Mouse (Mus musculus): Measurements from ENCODE around the gene Olfr95.
"Not testable (repeated sequence)": the region's sequence is repeated elsewhere in the genome, so short reads cannot be mapped to it uniquely, and the experiment has no call there.

Olfr95 gene

GRCm38 (mm10) chr17:37213018-37213417 lies at the start of gene Olfr95:
Gene Olfr95 (minus strand): TSS chr17:37213118.
- no peak for DNase-seq (ENCODE audit: low read depth, low spot score)

- peak; percentile 59 for DNase-seq (ENCODE audit: low read depth, low spot score)
These were observed 37.6 kb upstream of the Olfr95 start for GRCm38 (mm10) chr17:37250544-37250943.

DNA sequence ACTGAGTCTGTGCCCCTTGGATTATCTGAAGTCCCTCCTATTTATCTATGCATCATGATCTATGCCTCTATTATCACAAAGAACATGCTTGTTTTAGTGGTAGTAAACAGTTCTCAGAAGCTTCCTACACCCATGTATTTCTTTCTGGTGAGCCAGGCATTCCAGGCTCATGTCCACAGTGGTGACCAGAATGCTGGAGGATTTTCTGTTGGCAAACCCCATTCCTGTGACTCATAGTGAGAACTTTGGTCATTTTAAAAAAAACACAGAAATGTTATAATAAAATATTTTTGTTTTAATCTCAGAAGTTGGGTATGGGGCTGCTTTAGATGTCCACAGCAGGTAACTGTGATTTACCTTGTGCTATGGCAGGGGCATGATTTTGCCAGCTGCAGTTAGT lies 36.5 kb upstream of the Olfr95 start:
- peak; percentile 73 for DNase-seq (ENCODE audit: low read depth, low spot score)

GRCm38 (mm10) chr17:37246715-37247114 lies 33.8 kb upstream of the Olfr95 start:
- peak; percentile 60 for DNase-seq (ENCODE audit: low read depth, low spot score)

- no peak for DNase-seq (ENCODE audit: low read depth, low spot score)
These were observed 29.3 kb upstream of the Olfr95 start for GRCm38 (mm10) chr17:37242198-37242597.

- DNase-seq (ENCODE audit: low read depth, low spot score), result not testable (repeated sequence)
These were observed 24.3 kb upstream of the Olfr95 start, which contains the start of gene Olfr97 for GRCm38 (mm10) chr17:37237230-37237629. Gene Olfr97 (minus strand): TSS chr17:37237330.

GRCm38 (mm10) chr17:37221879-37222278 lies 9.0 kb upstream of the Olfr95 start:
- DNase-seq (ENCODE audit: low read depth, low spot score), result peak; percentile 59

- no peak for DNase-seq (ENCODE audit: low read depth, low spot score)
These were observed 6.9 kb upstream of the Olfr95 start, which contains the start of gene Olfr96 for GRCm38 (mm10) chr17:37219846-37220245. Gene Olfr96 (plus strand): TSS chr17:37220146.

DNA sequence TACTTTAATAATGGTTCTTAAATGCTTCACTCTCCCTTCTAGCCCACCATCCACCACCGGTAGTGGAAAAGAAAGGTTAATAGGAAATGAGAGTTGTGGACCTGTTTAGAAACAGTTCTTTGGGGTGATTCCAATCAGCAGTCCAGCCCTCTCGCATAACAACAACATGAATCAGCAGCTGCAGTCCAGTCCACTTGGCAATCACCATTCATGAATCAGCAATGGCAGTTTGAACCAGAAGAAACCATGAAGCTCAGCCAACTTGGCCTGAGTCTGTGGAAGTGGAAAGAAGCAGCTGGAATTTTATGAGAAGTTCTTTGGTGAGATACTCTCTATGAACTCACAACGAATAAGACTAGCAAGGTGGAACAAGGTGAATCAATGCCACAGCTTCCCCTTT lies 5.6 kb upstream of the Olfr95 start:
- DNase-seq (ENCODE audit: low read depth, low spot score), result peak; percentile 96

DNA sequence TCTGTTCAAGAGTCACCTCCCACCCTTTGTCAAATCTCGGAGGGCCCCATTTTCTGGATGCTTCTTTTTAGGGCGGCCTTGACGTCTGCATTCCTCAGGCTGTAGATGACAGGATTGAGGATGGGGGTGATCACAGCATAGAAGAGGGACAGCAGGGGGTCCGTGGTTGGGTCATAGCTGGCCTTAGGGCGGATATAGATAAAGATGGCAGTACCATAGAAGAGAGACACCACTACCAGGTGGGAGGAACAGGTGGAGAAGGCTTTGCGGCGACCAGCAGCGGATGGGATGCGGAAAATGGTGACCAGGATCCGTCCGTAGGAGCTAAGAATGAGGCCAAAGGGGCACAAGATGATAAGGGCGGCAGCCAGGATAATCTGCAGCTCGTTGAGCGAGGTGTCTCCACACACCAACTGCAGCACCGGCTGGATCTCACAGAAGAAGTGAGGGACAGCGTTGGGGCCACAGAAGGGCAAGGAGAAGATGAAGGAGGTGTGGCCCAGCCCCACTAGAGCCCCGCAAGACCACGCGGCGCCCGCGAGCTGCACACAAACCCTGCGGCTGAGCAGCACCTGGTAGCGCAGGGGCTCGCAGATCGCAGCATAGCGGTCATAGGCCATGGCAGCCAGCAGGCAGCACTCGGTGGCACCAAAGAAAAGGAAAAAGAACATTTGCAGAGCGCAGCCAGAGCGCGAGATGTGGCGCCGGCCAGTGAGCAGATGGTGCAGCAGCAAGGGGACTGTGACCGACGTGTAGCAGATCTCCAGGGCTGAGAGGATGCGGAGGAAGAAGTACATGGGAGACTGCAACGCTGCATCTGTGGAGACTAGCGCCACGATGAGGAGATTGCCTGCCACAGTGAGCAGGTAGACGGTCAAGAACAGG lies 1.8 kb downstream of the Olfr95 start:
- DNase-seq (ENCODE audit: low read depth, low spot score), result no peak

DNA sequence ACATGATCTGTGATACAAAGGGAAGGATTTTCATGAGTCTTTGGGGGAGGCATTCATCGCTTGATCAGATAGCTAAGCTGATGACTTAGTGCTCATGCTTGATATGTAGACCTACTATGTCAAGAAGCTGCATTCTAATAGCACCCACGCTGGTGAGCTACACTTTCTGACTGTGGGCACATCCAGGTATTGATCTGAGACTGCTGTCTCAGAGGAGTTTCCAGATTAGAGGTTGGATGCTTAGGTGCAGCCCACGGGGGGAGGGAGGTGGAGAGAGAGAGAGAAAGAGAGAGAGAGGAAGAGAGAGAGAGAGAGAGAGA lies 9.0 kb downstream of the Olfr95 start:
- DNase-seq (ENCODE audit: low read depth, low spot score), result no peak

GRCm38 (mm10) chr17:37203206-37203916 lies 9.6 kb downstream of the Olfr95 start:
- DNase-seq (ENCODE audit: low read depth, low spot score), result peak; percentile 94

DNA sequence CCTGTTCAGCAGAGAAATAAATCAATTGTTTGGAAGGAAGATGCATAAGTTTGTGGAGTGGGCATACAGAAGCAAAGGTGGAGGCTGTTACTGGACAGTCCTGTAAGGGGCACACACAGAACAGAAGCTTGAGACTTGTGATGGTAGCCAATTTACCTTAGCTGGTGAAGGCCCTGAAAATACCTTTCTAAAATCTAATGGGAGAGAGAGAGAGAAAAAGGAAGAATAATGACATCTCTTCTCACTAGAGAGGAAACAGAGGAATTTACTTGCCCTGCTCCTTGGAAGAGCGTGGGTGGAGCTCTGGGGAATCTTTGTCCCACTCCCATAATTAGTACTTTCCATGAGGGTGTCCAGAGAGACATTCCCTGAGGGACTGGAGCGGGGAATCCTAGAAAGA lies 12.0 kb downstream of the Olfr95 start, which contains the start of gene Olfr94:
Gene Olfr94, minus strand, starts transcription at position 101 of the 400 bp plus-strand sequence.
- DNase-seq (ENCODE audit: low read depth, low spot score), result no peak

GRCm38 (mm10) chr17:37196845-37197724 lies 15.8 kb downstream of the Olfr95 start:
- no peak for DNase-seq (ENCODE audit: low read depth, low spot score)

DNA sequence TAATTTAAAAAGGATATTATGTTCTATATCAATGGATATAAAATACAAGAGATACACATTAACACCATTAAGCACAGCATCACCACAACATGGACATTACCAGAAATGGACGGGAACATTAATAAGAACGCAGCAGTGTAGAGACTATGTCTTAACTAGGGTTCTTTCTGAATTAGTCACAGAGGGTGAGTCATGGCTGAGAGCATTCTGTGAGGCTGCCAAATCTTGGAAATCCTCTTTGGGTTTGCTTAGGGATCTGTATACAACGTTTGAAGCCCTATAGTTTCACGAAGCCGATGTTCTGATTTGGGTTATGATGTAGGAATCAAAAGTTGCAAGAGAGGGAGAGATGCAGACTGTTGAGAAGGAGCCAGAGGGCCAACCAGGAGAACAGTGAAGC lies 18.1 kb downstream of the Olfr95 start:
- peak; percentile 97 for DNase-seq (ENCODE audit: low read depth, low spot score)

DNA sequence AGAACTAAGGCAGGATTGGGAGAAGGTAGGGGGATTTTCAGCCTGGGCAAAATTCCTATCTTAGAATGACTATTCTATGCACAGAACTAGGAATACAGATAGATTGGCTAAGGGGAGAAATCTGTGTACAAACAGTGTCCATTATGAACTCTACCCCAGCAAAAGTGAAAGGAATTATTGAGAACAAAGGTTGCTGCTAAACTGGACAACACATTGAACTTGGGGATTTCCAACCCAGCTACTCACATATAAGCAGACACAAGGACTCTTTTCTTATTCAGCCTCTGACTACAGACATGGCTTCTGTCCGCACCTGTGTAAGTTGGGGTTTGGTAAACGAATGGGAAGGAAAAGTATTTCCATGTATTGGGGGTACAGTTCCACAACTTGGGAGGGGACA lies 19.3 kb downstream of the Olfr95 start, which contains the start of gene Ubd:
Gene Ubd, plus strand, starts transcription at position 237 of the 400 bp plus-strand sequence.
- peak; percentile 51 for DNase-seq (ENCODE audit: low read depth, low spot score)

- DNase-seq (ENCODE audit: low read depth, low spot score), result peak; percentile 82
These were observed 19.9 kb downstream of the Olfr95 start for GRCm38 (mm10) chr17:37193032-37193431.

DNA sequence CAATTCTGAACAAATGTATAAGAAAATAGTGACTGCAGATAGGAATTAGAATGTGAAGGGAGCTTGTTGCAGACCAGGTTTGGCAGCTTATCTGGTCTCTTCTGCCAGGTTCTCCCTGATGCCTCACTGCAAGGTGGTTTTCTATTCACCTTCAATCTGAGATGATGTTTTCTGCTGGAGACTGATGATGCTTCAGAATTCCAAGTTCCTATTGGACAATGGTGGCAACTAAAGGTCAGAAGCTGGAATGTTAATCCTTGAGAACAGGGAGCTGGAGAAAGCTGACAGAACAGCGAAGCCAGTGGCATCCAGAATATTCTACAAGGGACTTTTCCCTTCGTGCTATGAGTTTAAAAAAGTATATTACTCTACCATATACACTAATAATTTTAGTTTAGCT lies 22.2 kb downstream of the Olfr95 start:
- peak; percentile 60 for DNase-seq (ENCODE audit: low read depth, low spot score)

GRCm38 (mm10) chr17:37185474-37185873 lies 27.4 kb downstream of the Olfr95 start:
- DNase-seq (ENCODE audit: low read depth, low spot score), result peak; percentile 56

DNA sequence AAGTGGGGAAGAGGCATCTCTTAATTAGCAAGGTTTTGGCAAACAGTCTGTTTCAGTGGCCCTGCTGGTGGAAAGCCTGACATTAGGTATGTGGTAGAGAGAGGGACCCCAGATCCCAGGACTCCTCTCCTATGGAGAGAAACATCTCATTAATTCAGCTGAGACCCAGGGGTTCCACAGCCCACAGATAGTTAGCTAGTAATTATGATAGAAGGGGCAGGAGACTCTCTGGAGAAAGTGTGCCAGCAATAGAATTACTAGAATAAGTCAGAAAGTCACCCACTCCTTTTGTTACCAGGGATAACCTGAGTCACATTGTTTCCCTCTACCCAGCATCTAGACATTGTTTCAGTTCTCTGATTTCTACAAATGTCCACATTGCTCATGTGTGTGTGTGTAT lies 51.5 kb downstream of the Olfr95 start, which contains the start of gene Olfr93:
Gene Olfr93, minus strand, starts transcription at position 101 of the 400 bp plus-strand sequence.
- no peak for DNase-seq (ENCODE audit: low read depth, low spot score)

Data from 3T3-L1 (cell line).